Mouse (Mus musculus) intestine, embryonic 14.5 days (tissue): ENCODE measurements around the gene Rptor. TPM values are rescaled to one million over a fixed set of nuclear protein-coding genes. Genes with fewer than 3 reads are reported as not detected.

ENCODE experiments used
- ATAC-seq: fragments of 200-750 bp; cut with Nextera tagmentation; replicated peaks from 2 replicates; pipeline ENCODE4 v1.8.0; 2017; ENCODE audit warnings: low read depth, moderate number of reproducible peaks, moderate TSS enrichment, moderate library complexity; ENCODE audit not compliant: low FRiP score, low TSS enrichment
- DNase-seq: peaks from one replicate; pipeline ENCODE4 v3.0.0-alpha.2; 2018; ENCODE audit warnings: low spot score
- H3K27ac ChIP-seq: fragments of 300-500 bp; sonication (generic); 2 replicates; pipeline ENCODE4 v1.5.1; 2014; ENCODE audit warnings: low read depth, mild to moderate bottlenecking, control low read depth
- H3K27me3 ChIP-seq: fragments of 300-500 bp; sonication (generic); replicated peaks from 2 replicates; pipeline ENCODE4 v1.6.1; 2014; ENCODE audit warnings: low read length, control low read depth; ENCODE audit not compliant: control insufficient read depth, insufficient read depth
- H3K36me3 ChIP-seq: fragments of 300-500 bp; sonication (generic); 2 replicates; pipeline ENCODE4 v1.6.1; 2014; ENCODE audit warnings: low read length, control low read depth; ENCODE audit not compliant: control insufficient read depth, insufficient read depth
- H3K4me1 ChIP-seq: fragments of 300-500 bp; sonication (generic); replicated peaks from 2 replicates; pipeline ENCODE4 v1.6.1; 2014; ENCODE audit warnings: low read length, control low read depth, mixed read lengths; ENCODE audit not compliant: control insufficient read depth, insufficient read depth
- H3K4me2 ChIP-seq: fragments of 300-500 bp; sonication (generic); 2 replicates; pipeline ENCODE4 v1.6.1; 2014; ENCODE audit warnings: low read length
- H3K4me3 ChIP-seq: fragments of 300-500 bp; sonication (generic); 2 replicates; pipeline ENCODE4 v1.5.1; 2014; ENCODE audit warnings: low read depth, low read length, control low read depth, mixed read lengths
- H3K9ac ChIP-seq: fragments of 300-500 bp; sonication (generic); 2 replicates; pipeline ENCODE4 v1.6.1; 2014; ENCODE audit warnings: mild to moderate bottlenecking, low read length
- H3K9me3 ChIP-seq: fragments of 300-500 bp; sonication (generic); 2 replicates; pipeline ENCODE4 v1.6.1; 2016; ENCODE audit warnings: low read length, control low read depth; ENCODE audit not compliant: control insufficient read depth
- WGBS: fragments of 180-500 bp; shearing (Covaris S2); extraction: QIAGEN DNeasy Blood & Tissue Kit; methylation state at CpG from one replicate; pipeline ENCODE4 v1.1.7; 2014; 5-methylcytosine and 5-hydroxymethylcytosine counted together
- polyA plus RNA-seq: library from polyadenylated mRNA; unstranded; fragments of >200 nt; fragmentation: Nextera tagmentation; extraction: Ambion mirVana; gene quantifications from 2 replicates; pipeline ENCODE4 v1.2.1, GENCODE M21; 2014

The Rptor gene
- polyA plus RNA-seq, 1 experiment from 2014 or later: 12.9 TPM

GRCm38 (mm10) chr11:119692196-119692910 is 89.6 kb downstream of the Rptor start:
- no peak for ATAC-seq
- Histone ChIP-seq H3K4me1 (peaks cover 11% of the 10 kb centered on the region), H3K27ac (no peak overlapping the region), H3K4me3 (no peak overlapping the region), H3K36me3 (no peaks in the 10 kb centered on the region), H3K9me3 (no peaks in the 10 kb centered on the region), H3K27me3 (no peaks in the 10 kb centered on the region), H3K9ac (no peak overlapping the region), H3K4me2 (no peak overlapping the region)
- WGBS: 92% methylated on average over 6 of the region's 6 CpGs
- DNase-seq: no peak

DNA sequence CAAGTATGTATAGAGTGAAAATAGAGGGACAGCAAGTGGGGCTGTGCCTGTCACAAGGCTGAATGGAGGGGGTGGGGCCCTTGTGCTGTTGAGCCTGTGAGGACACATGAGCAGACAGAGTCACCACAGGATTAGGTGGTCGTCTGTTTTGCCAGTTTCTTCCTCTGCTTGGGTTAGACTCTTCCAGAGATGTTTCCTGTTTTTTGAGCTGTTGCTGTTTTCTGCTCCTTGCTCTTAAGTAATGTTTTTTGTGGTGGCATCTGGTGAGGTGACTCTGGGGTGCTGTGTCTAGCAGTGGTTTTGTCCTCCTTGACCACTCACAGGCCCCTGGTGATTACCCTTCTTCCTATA is 90.2 kb downstream of the Rptor start:
- DNase-seq (no peak), ATAC-seq (no peak)
- no peak overlapping the region for H3K4me3 ChIP-seq
- H3K4me1 ChIP-seq: peaks cover 11% of the 10 kb centered on the region
- H3K27me3 ChIP-seq: no peaks in the 10 kb centered on the region
- H3K9me3 ChIP-seq: no peaks in the 10 kb centered on the region
- no peak overlapping the region for H3K27ac ChIP-seq
- no peaks in the 10 kb centered on the region for H3K36me3 ChIP-seq
- no peak overlapping the region for H3K4me2 ChIP-seq
- WGBS: 45% methylated on average over 1 of the region's 1 CpGs
- H3K9ac ChIP-seq: no peak overlapping the region

DNA sequence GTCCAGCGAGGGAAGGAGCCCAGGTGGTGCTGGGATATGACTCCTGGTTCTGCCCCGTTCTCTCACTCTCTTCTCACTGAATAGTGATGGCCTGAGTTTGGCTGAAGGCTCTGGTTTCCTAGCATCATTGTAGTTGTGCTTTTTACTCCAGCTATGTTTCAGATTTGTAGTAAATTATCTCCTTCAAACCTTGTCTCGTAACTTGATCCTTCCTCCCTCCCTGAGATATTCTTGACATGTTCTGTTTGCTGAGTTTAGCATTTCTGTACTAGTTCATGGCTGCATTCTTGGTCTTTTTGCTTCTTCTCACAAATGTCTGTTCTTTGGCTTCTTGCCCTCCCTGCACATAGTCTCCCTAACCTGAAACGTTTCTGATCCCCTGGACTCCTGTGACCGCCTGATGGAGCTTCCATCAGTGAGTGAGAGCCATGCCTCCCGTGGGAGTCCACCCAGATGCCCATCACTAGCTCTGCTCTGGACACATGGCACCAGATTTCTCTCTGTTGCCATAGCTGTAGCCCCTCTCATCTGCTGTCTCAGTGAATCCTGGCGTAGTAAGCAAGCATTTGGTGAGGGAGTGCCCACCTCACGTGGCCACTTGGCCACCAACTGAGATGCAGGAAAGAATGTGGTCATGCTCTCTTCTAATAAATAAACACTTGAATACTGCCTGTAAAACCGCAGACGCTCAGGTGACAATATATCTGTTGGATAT is 91.6 kb downstream of the Rptor start:
- Histone ChIP-seq H3K4me3 (no peak overlapping the region), H3K9ac (no peak overlapping the region), H3K4me2 (no peak overlapping the region), H3K9me3 (no peaks in the 10 kb centered on the region), H3K4me1 (peaks cover 11% of the 10 kb centered on the region), H3K36me3 (no peaks in the 10 kb centered on the region), H3K27ac (0 out of 2 replicates have a peak overlapping the region, but pooled peaks have one; percentile 24), H3K27me3 (no peaks in the 10 kb centered on the region)
- 50% methylated on average over 10 of the region's 10 CpGs for WGBS
- no peak for DNase-seq
- no peak for ATAC-seq

- H3K4me3 ChIP-seq: no peak overlapping the region
- no peaks in the 10 kb centered on the region for H3K36me3 ChIP-seq
- DNase-seq (no peak), ATAC-seq (no peak)
- no peak overlapping the region for H3K4me2 ChIP-seq
- H3K9ac ChIP-seq: no peak overlapping the region
- peaks cover 11% of the 10 kb centered on the region for H3K4me1 ChIP-seq
- 71% methylated on average over 2 of the region's 2 CpGs for WGBS
- no peak overlapping the region for H3K27ac ChIP-seq
- H3K27me3 ChIP-seq: no peaks in the 10 kb centered on the region
- no peaks in the 10 kb centered on the region for H3K9me3 ChIP-seq
Measured at GRCm38 (mm10) chr11:119696401-119696800, 93.7 kb downstream of the Rptor start.

GRCm38 (mm10) chr11:119705381-119706066 is 102.8 kb downstream of the Rptor start:
- Histone ChIP-seq H3K4me2 (no peak overlapping the region), H3K9ac (no peak overlapping the region), H3K4me1 (no peaks in the 10 kb centered on the region), H3K27ac (no peak overlapping the region), H3K9me3 (no peaks in the 10 kb centered on the region), H3K4me3 (no peak overlapping the region), H3K27me3 (no peaks in the 10 kb centered on the region), H3K36me3 (no peaks in the 10 kb centered on the region)
- ATAC-seq: no peak
- 72% methylated on average over 4 of the region's 6 CpGs for WGBS
- DNase-seq: no peak

GRCm38 (mm10) chr11:119707259-119707658 is 104.6 kb downstream of the Rptor start:
- Histone ChIP-seq H3K4me1 (no peaks in the 10 kb centered on the region), H3K27ac (no peak overlapping the region), H3K9ac (no peak overlapping the region), H3K27me3 (no peaks in the 10 kb centered on the region), H3K4me2 (no peak overlapping the region), H3K36me3 (no peaks in the 10 kb centered on the region), H3K4me3 (no peak overlapping the region), H3K9me3 (no peaks in the 10 kb centered on the region)
- ATAC-seq (no peak), DNase-seq (no peak)
- 89% methylated on average over 1 of the region's 1 CpGs for WGBS

DNA sequence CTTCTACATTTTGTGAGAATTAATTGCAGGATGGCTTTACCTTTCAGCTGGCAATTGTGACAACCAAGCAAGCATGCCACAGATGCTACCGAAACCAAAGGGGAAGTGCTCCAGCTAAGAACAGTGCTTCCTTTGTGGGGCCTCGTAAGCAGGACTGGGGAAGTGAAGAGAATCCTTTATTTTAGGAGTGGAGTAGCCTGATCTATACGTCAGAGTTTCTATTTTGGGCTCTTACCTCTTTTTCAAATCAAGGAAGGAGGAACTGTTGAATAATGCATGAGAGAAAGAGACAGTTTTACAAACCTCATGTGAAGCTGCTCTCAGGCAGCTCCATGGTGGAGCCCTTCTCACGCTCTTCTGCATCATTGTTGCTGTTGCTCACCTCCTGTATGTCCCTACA is 106.5 kb downstream of the Rptor start:
- H3K9ac ChIP-seq: no peak overlapping the region
- H3K36me3 ChIP-seq: no peaks in the 10 kb centered on the region
- DNase-seq (no peak), ATAC-seq (no peak)
- H3K9me3 ChIP-seq: no peaks in the 10 kb centered on the region
- no peaks in the 10 kb centered on the region for H3K4me1 ChIP-seq
- H3K27ac ChIP-seq: no peak overlapping the region
- H3K4me3 ChIP-seq: no peak overlapping the region
- no peaks in the 10 kb centered on the region for H3K27me3 ChIP-seq
- WGBS: 76% methylated on average over 4 of the region's 4 CpGs
- H3K4me2 ChIP-seq: no peak overlapping the region

DNA sequence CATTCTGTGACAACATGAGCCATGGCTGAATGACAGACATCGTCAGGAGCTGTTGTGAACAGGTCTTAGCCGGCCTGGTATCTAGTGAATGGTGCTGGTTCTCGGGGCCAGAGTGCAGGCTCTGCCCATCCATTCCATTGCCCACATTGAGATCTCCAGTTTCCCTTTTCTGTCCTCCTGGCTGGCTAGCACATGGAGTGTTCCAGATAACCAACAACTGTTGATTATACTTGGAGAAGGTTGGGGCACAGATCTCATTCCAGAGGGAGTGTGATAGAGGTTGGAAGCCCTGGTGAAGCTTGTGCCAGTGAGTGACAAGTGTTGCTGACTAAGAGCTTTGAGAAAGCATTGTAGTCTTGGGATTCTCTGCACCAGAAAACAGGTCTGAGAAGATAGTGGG is 107.6 kb downstream of the Rptor start:
- Histone ChIP-seq H3K27me3 (no peaks in the 10 kb centered on the region), H3K9ac (no peak overlapping the region), H3K4me1 (0 out of 2 replicates have a peak, but pooled peaks cover 3% of the 10 kb centered on the region), H3K4me3 (no peak overlapping the region), H3K9me3 (no peaks in the 10 kb centered on the region), H3K27ac (no peak overlapping the region), H3K36me3 (no peaks in the 10 kb centered on the region), H3K4me2 (no peak overlapping the region)
- 92% methylated on average over 3 of the region's 3 CpGs for WGBS
- DNase-seq (no peak), ATAC-seq (no peak)
